Comparison of ENCODE assay signal across 9 mouse cellular contexts in the genomic region with DNA sequence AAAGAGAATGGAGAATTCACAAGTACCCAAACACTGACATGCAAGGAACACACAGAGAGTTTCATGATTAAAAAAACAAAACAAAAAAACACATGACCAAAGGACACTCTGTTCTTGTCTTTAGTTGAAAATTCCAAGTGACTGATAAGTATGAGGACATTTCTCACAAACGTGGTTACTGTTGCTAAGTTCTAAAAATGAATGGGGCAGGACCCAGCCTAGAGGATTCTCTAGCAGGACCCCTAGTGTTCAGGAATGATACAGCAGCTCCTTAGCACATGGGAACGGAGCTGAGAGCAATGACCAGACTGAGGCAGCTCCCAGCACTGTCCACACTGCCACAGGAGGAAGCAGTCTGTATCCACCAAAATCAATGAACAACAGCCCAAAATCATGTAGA. TPM values are rescaled to one million over a fixed set of nuclear protein-coding genes. Genes with fewer than 3 reads are reported as not detected.
DNase-seq lines count a peak whose midpoint lies in the region; ATAC-seq and TF ChIP-seq lines count a peak whose summit lies in the region.
"Had no signal": no experiment of that assay in that cellular context is flagged by ENCODE, and none has a peak within 500 bp of the region (broad histone marks: within the 10 kb centered on the region; RNA-seq: fewer than 3 reads in every experiment).

No protein-coding gene starts in this region.

- DNase-seq in kidney, adult 8-10 months: peak; percentile 24 to 44
- no peak for DNase-seq in kidney, adult 11 months
- peak; percentile 70 for DNase-seq in MEL (ENCODE audit: low read depth, low spot score)
- peak; percentile 50 for DNase-seq in embryo, embryonic 10 days (ENCODE audit: low spot score)
- peak; percentile 52 to 55 for DNase-seq in layer of hippocampus, adult 2 months (ENCODE audit: low spot score in 2 of 2)
- no peak for DNase-seq in yolk sac, embryonic 10.5 days (ENCODE audit: low spot score)

- no peak overlapping the region for H3K4me3 ChIP-seq in MEL (ENCODE audit: control insufficient read depth in 1 of 2, insufficient read depth in 1 of 2, low read depth in 2 of 2, low read length in 2 of 2)
- H3K4me3 ChIP-seq in heart, embryonic 14.5 days (ENCODE audit: control insufficient read depth in 1 of 2, insufficient read depth in 1 of 2, low read depth in 1 of 2, low read length in 2 of 2): no peak overlapping the region
- no peak overlapping the region for H3K4me3 ChIP-seq in layer of hippocampus, adult 2 months
- H3K4me3 ChIP-seq: limb, embryonic 15.5 days had no signal

- TF ChIP-seq RAD21 in MEL (IDR thresholded peaks at IDR 0.05; ENCODE audit: low read depth, low read length): peak; percentile 45

- no peaks in the 10 kb centered on the region; a peak in 1 of 4 replicates for H3K27me3 ChIP-seq in MEL (ENCODE audit: control insufficient read depth in 1 of 2, insufficient read depth in 2 of 2, low read length in 2 of 2)
- no peaks in the 10 kb centered on the region for H3K27me3 ChIP-seq in heart, embryonic 14.5 days (ENCODE audit: control insufficient read depth, insufficient read depth, low read length)
- H3K27me3 ChIP-seq: limb, embryonic 15.5 days had no signal

- ATAC-seq in heart, embryonic 14.5 days (ENCODE audit: insufficient number of reproducible peaks, insufficient read depth, low FRiP score, low read depth): peak; percentile 54; the same call in 1 of the 2 replicates
- ATAC-seq in megakaryocyte-erythroid progenitor cell, adult 5-6 weeks (replicated peaks; ENCODE audit: low FRiP score, low TSS enrichment, poor library complexity, severe bottlenecking): peak; percentile 89

- peak; percentile 47 to 72 (median 63) for TF ChIP-seq CTCF in MEL (IDR thresholded peaks at IDR 0.05 in 2 of 3, conservative IDR thresholded peaks at IDR 0.05 in 1 of 3; ENCODE audit: control insufficient read depth in 1 of 3, insufficient read depth in 1 of 3, low read depth in 2 of 3, low read length in 3 of 3, poor library complexity in 1 of 3, severe bottlenecking in 1 of 3)
- TF ChIP-seq CTCF in layer of hippocampus, adult 2 months (conservative IDR thresholded peaks at IDR 0.05): peak; percentile 87

- H3K9me3 ChIP-seq in MEL (replicated peaks; ENCODE audit: insufficient read depth, low read length): no peaks in the 10 kb centered on the region
- H3K9me3 ChIP-seq in heart, embryonic 14.5 days (ENCODE audit: control insufficient read depth, low read length): no peaks in the 10 kb centered on the region
- H3K9me3 ChIP-seq: limb, embryonic 15.5 days had no signal

- no peak for TF ChIP-seq EP300 in MEL (IDR thresholded peaks at IDR 0.05; ENCODE audit: low read depth in 1 of 2, low read length in 2 of 2)

- H3K4me2 ChIP-seq in heart, embryonic 14.5 days (ENCODE audit: low read length): no peak overlapping the region
- H3K4me2 ChIP-seq: limb, embryonic 15.5 days had no signal

- TF ChIP-seq POLR2A in MEL (IDR thresholded peaks at IDR 0.05; ENCODE audit: control insufficient read depth in 1 of 2, insufficient read depth in 1 of 2, low read depth in 1 of 2, low read length in 2 of 2, poor library complexity in 1 of 2): no peak

- H3K36me3 ChIP-seq in MEL (ENCODE audit: control insufficient read depth in 1 of 2, insufficient read depth in 2 of 2, low read length in 2 of 2): peaks cover 0 to 4% of the 10 kb centered on the region in 2 experiments; a peak in 2 of 4 replicates
- no peaks in the 10 kb centered on the region for H3K36me3 ChIP-seq in heart, embryonic 14.5 days (ENCODE audit: control insufficient read depth, insufficient read depth, low read length)
- H3K36me3 ChIP-seq: limb, embryonic 15.5 days had no signal

- 21% methylated on average over 2 of the region's 2 CpGs for WGBS in heart, embryonic 14.5 days

- H3K79me2 ChIP-seq in MEL (ENCODE audit: control insufficient read depth, insufficient read depth, low read length, poor library complexity): no peaks in the 10 kb centered on the region

- H3K9ac ChIP-seq in MEL (ENCODE audit: control insufficient read depth, low read depth, low read length, poor library complexity, severe bottlenecking): no peak overlapping the region
- no peak overlapping the region for H3K9ac ChIP-seq in heart, embryonic 14.5 days (ENCODE audit: low read length)
- H3K9ac ChIP-seq: limb, embryonic 15.5 days had no signal

- H3K4me1 ChIP-seq in MEL (ENCODE audit: control insufficient read depth in 1 of 2, insufficient read depth in 2 of 2, low read length in 2 of 2): peaks cover 0 to 2% of the 10 kb centered on the region in 2 experiments; a peak in 1 of 4 replicates
- H3K4me1 ChIP-seq in heart, embryonic 14.5 days (ENCODE audit: control insufficient read depth in 2 of 2, insufficient read depth in 2 of 2, low read length in 2 of 2): peaks cover 3 to 4% of the 10 kb centered on the region in 2 experiments; a peak in 2 of 4 replicates

- H3K27ac ChIP-seq in MEL (ENCODE audit: control insufficient read depth, low read depth, low read length): no peak overlapping the region
- no peak overlapping the region for H3K27ac ChIP-seq in heart, embryonic 14.5 days (replicated peaks in 1 of 2; ENCODE audit: control insufficient read depth in 1 of 2, insufficient read depth in 1 of 2, low read depth in 2 of 2, low read length in 2 of 2)
- H3K27ac ChIP-seq in layer of hippocampus, adult 2 months: peak overlapping the region; percentile 3; the same call in 1 of the 2 replicates
- H3K27ac ChIP-seq: limb, embryonic 15.5 days had no signal

TF ChIP-seq in MEL, 35 proteins besides CTCF, POLR2A, EP300 and RAD21:
- TF ChIP-seq UBTF (IDR thresholded peaks at IDR 0.05; ENCODE audit: borderline replicate concordance, insufficient read depth, low read depth, low read length): no peak
- 0 out of 2 replicates have a peak, but pooled peaks have one; percentile 30 for TF ChIP-seq MAX (IDR thresholded peaks at IDR 0.05; ENCODE audit: low read length)
- no peak for TF ChIP-seq MEF2A (IDR thresholded peaks at IDR 0.05; ENCODE audit: extremely low read depth, insufficient replicate concordance, low read depth, low read length, poor library complexity, severe bottlenecking)
- no peak for TF ChIP-seq TAL1 (IDR thresholded peaks at IDR 0.05; ENCODE audit: low read length)
- peak; percentile 11; the same call in 1 of the 2 replicates for TF ChIP-seq ZC3H11A (IDR thresholded peaks at IDR 0.05; ENCODE audit: low read depth, low read length)
- TF ChIP-seq BHLHE40 (IDR thresholded peaks at IDR 0.05; ENCODE audit: borderline replicate concordance, low read depth, low read length): no peak
- peak; percentile 64 for TF ChIP-seq SMC3 (IDR thresholded peaks at IDR 0.05; ENCODE audit: low read depth, low read length)
- TF ChIP-seq NELFE (IDR thresholded peaks at IDR 0.05; ENCODE audit: low read depth, low read length): no peak
- TF ChIP-seq MYC (IDR thresholded peaks at IDR 0.05; ENCODE audit: low read depth, low read length): no peak
- no peak for TF ChIP-seq USF1 (IDR thresholded peaks at IDR 0.05; ENCODE audit: low read depth, low read length)
- no peak for TF ChIP-seq HCFC1 (IDR thresholded peaks at IDR 0.05; ENCODE audit: low read depth, low read length)
- TF ChIP-seq SIN3A (IDR thresholded peaks at IDR 0.05; ENCODE audit: low read length): no peak
- TF ChIP-seq NRF1 (IDR thresholded peaks at IDR 0.05; ENCODE audit: insufficient read depth, low read depth, low read length, poor library complexity, severe bottlenecking): no peak
- TF ChIP-seq ZNF384 (IDR thresholded peaks at IDR 0.05; ENCODE audit: low read depth, low read length): no peak

RNA-seq across cellular contexts. Expression of a gene that starts 26.6 kb away (rescaled TPM):
- 0.07 and 0.15 TPM in 2 replicates for total RNA-seq in MEL (2012; rRNA removed)
- polyA plus RNA-seq in MEL (2012; ENCODE audit: insufficient read depth in 1 of 2, insufficient read length in 2 of 2, low read depth in 1 of 2, low replicate concordance in 2 of 2, missing spikeins in 1 of 2): 1 to 10 TPM in 1 of 2 experiments, not detected in 1; 1.2 TPM
- 6.3 and 7.5 TPM in 2 replicates for polyA plus RNA-seq in heart, embryonic 14.5 days (2014; fragmentation: Nextera tagmentation; extraction: Ambion mirVana)
- total RNA-seq in layer of hippocampus, adult 2 months (2021): 10 to 100 TPM; 37.0 to 47.9 TPM
- total RNA-seq in megakaryocyte-erythroid progenitor cell, adult 5-6 weeks (2014; fragmentation: Nextera tagmentation): not detected in 2 replicates
- not detected in 2 replicates for total RNA-seq in megakaryocyte-erythroid progenitor cell, adult 5-6 weeks (2017)

Comparison
In these comparisons a context has a peak if more than half of its experiments do, and no peak if none do; other contexts are left out.
1. DNase-seq: peak in kidney, adult 8-10 months (2 of 2), MEL (single experiment), embryo, embryonic 10 days (single experiment) and layer of hippocampus, adult 2 months (2 of 2); none in kidney, adult 11 months (single experiment) and yolk sac, embryonic 10.5 days (single experiment).
2. RNA of a gene that starts 26.6 kb away (total RNA-seq): 37.0 to 47.9 TPM in layer of hippocampus, adult 2 months; 0.07 to 0.15 TPM in MEL and not detected in megakaryocyte-erythroid progenitor cell, adult 5-6 weeks; every median in the first group is over 10 times any median in the second.